Mouse (Mus musculus): Measurements from ENCODE around the gene Olfr311. TPM values are rescaled to one million over a fixed set of nuclear protein-coding genes. Genes with fewer than 3 reads are reported as not detected.

The Olfr311 gene
- total and polyA plus RNA-seq, 3 experiments: not detected

GRCm38 (mm10) chr11:58890511-58890910 lies 51.5 kb downstream of the Olfr311 start:
- no peak overlapping the region for H3K4me3 ChIP-seq
- no peak overlapping the region for H3K9ac ChIP-seq (ENCODE audit: low read depth, low read length)
- 72% methylated on average over 10 of the region's 10 CpGs for WGBS
- H3K4me1 ChIP-seq (ENCODE audit: control insufficient read depth, insufficient read depth, low read length): no peaks in the 10 kb centered on the region; the same call in 1 of the 2 replicates
- no peaks in the 10 kb centered on the region for H3K27me3 ChIP-seq (ENCODE audit: control insufficient read depth, insufficient read depth, low read length)
- intact Hi-C loops (cut with DNase I): no loop called here
- DNase-seq: no peak
- no peak overlapping the region for H3K27ac ChIP-seq
- TF ChIP-seq EP300 (IDR thresholded peaks at IDR 0.05; ENCODE audit: insufficient read depth, low read depth, low read length) (no peak), POLR2A (IDR thresholded peaks at IDR 0.05; ENCODE audit: insufficient read depth, low read depth, low read length) (no peak), CTCF (IDR thresholded peaks at IDR 0.05) (no peak)
- H3K79me2 ChIP-seq (replicated peaks; ENCODE audit: control insufficient read depth, insufficient read depth, low read length): no peaks in the 10 kb centered on the region
- peaks cover 2% of the 10 kb centered on the region; the same call in 1 of the 2 replicates for H3K36me3 ChIP-seq (ENCODE audit: control insufficient read depth, insufficient read depth, low read length)

Other genes starting within 250 kb of the Olfr311 start
- gene Olfr324, start 244.1 kb upstream of the Olfr311 start, total RNA-seq (2021): not detected
- not detected in 2 replicates for gene Olfr324, start 244.1 kb upstream of the Olfr311 start, polyA plus RNA-seq (2012; rRNA removed)
- gene 2210407C18Rik, start 223.2 kb upstream of the Olfr311 start, total RNA-seq (2021): 10 to 100 TPM in 1 of 2 experiments, 1 to 10 TPM in 1; 7.6 to 11.4 TPM
- 1.5 and 3.6 TPM in 2 replicates for gene 2210407C18Rik, start 223.2 kb upstream of the Olfr311 start, polyA plus RNA-seq (2012; rRNA removed)
- not detected for gene Olfr323, start 208.8 kb upstream of the Olfr311 start, total RNA-seq (2021)
- gene Olfr323, start 208.8 kb upstream of the Olfr311 start, polyA plus RNA-seq (2012; rRNA removed): not detected in 2 replicates
- gene Trim58, start 198.8 kb upstream of the Olfr311 start, total RNA-seq (2021): under 1 TPM in 1 of 2 experiments, not detected in 1; 0.20 TPM
- gene Trim58, start 198.8 kb upstream of the Olfr311 start, polyA plus RNA-seq (2012; rRNA removed): 0.06 TPM in 1 of 2 replicates, not detected in the other
- gene Olfr322, start 180.5 kb upstream of the Olfr311 start, total RNA-seq (2021): not detected
- not detected in 2 replicates for gene Olfr322, start 180.5 kb upstream of the Olfr311 start, polyA plus RNA-seq (2012; rRNA removed)
- not detected for gene Olfr320, start 158.2 kb upstream of the Olfr311 start, total RNA-seq (2021)
- gene Olfr320, start 158.2 kb upstream of the Olfr311 start, polyA plus RNA-seq (2012; rRNA removed): not detected in 2 replicates
- not detected for gene Olfr319, start 140.1 kb upstream of the Olfr311 start, total RNA-seq (2021)
- gene Olfr319, start 140.1 kb upstream of the Olfr311 start, polyA plus RNA-seq (2012; rRNA removed): not detected in 2 replicates
- gene Olfr318, start 115.2 kb upstream of the Olfr311 start, total RNA-seq (2021): not detected
- not detected in 2 replicates for gene Olfr318, start 115.2 kb upstream of the Olfr311 start, polyA plus RNA-seq (2012; rRNA removed)
- not detected for gene Olfr317, start 100.0 kb upstream of the Olfr311 start, total RNA-seq (2021)
- not detected in 2 replicates for gene Olfr317, start 100.0 kb upstream of the Olfr311 start, polyA plus RNA-seq (2012; rRNA removed)
- not detected for gene Olfr316, start 86.5 kb upstream of the Olfr311 start, total RNA-seq (2021)
- gene Olfr316, start 86.5 kb upstream of the Olfr311 start, polyA plus RNA-seq (2012; rRNA removed): not detected in 2 replicates
- gene Olfr315, start 66.1 kb upstream of the Olfr311 start, total RNA-seq (2021): not detected
- not detected in 2 replicates for gene Olfr315, start 66.1 kb upstream of the Olfr311 start, polyA plus RNA-seq (2012; rRNA removed)
- not detected for gene Olfr314, start 56.3 kb upstream of the Olfr311 start, total RNA-seq (2021)
- not detected in 2 replicates for gene Olfr314, start 56.3 kb upstream of the Olfr311 start, polyA plus RNA-seq (2012; rRNA removed)
- gene Fam183b, start 37.3 kb upstream of the Olfr311 start, total RNA-seq (2021): not detected
- gene Fam183b, start 37.3 kb upstream of the Olfr311 start, polyA plus RNA-seq (2012; rRNA removed): 0.76 and 0.78 TPM in 2 replicates
- gene Olfr313, start 24.3 kb upstream of the Olfr311 start, total RNA-seq (2021): not detected
- gene Olfr313, start 24.3 kb upstream of the Olfr311 start, polyA plus RNA-seq (2012; rRNA removed): not detected in 2 replicates
- gene Olfr312, start 10.0 kb upstream of the Olfr311 start, total RNA-seq (2021): not detected
- gene Olfr312, start 10.0 kb upstream of the Olfr311 start, polyA plus RNA-seq (2012; rRNA removed): not detected in 2 replicates
- gene Gm12258, start 7.9 kb downstream of the Olfr311 start, total RNA-seq (2021): 1 to 10 TPM in 1 of 2 experiments, under 1 TPM in 1; 0.77 to 1.3 TPM
- 1.3 and 2.8 TPM in 2 replicates for gene Gm12258, start 7.9 kb downstream of the Olfr311 start, polyA plus RNA-seq (2012; rRNA removed)
- gene 2810021J22Rik, start 28.0 kb downstream of the Olfr311 start, total RNA-seq (2021): 1 to 10 TPM; 2.1 TPM
- gene 2810021J22Rik, start 28.0 kb downstream of the Olfr311 start, polyA plus RNA-seq (2012; rRNA removed): 3.1 TPM in 2 replicates
- 1 to 10 TPM; 2.9 to 3.7 TPM for gene Zfp39, start 65.0 kb downstream of the Olfr311 start, total RNA-seq (2021)
- 0.88 and 1.2 TPM in 2 replicates for gene Zfp39, start 65.0 kb downstream of the Olfr311 start, polyA plus RNA-seq (2012; rRNA removed)
- not detected for gene Btnl10, start 78.7 kb downstream of the Olfr311 start, total RNA-seq (2021)
- gene Btnl10, start 78.7 kb downstream of the Olfr311 start, polyA plus RNA-seq (2012; rRNA removed): 0.04 and 0.09 TPM in 2 replicates
- 100 to 1,000 TPM; 164 to 177 TPM for gene Rnf187, start 99.7 kb downstream of the Olfr311 start, total RNA-seq (2021)
- gene Rnf187, start 99.7 kb downstream of the Olfr311 start, polyA plus RNA-seq (2012; rRNA removed): 182 and 190 TPM in 2 replicates
- 1 to 10 TPM in 1 of 2 experiments, under 1 TPM in 1; 0.81 to 1.1 TPM for gene Hist3h2ba, start 109.7 kb downstream of the Olfr311 start, total RNA-seq (2021)
- gene Hist3h2ba, start 109.7 kb downstream of the Olfr311 start, polyA plus RNA-seq (2012; rRNA removed): 0.67 and 1.5 TPM in 2 replicates
- 10 to 100 TPM; 13.6 to 14.0 TPM for gene Hist3h2a, start 115.4 kb downstream of the Olfr311 start, total RNA-seq (2021)
- 12.6 and 15.4 TPM in 2 replicates for gene Hist3h2a, start 115.4 kb downstream of the Olfr311 start, polyA plus RNA-seq (2012; rRNA removed)
- gene Trim17, start 115.4 kb downstream of the Olfr311 start, total RNA-seq (2021): under 1 TPM in 1 of 2 experiments, not detected in 1; 0.07 TPM
- gene Trim17, start 115.4 kb downstream of the Olfr311 start, polyA plus RNA-seq (2012; rRNA removed): 0.20 and 0.37 TPM in 2 replicates
- 10 to 100 TPM; 11.9 to 14.0 TPM for gene Trim11, start 138.8 kb downstream of the Olfr311 start, total RNA-seq (2021)
- gene Trim11, start 138.8 kb downstream of the Olfr311 start, polyA plus RNA-seq (2012; rRNA removed): 14.3 and 19.4 TPM in 2 replicates